Mouse (Mus musculus) heart, adult 2 months (tissue): ENCODE measurements around the gene Eml1. TPM values are rescaled to one million over a fixed set of nuclear protein-coding genes. Genes with fewer than 3 reads are reported as not detected.

Experiments used
- DNase-seq, 2 experiments: peaks; one replicate each; pipeline ENCODE4 v3.0.0; 2021
- H3K27ac ChIP-seq: fragments of 200-600 bp; 2 replicates; pipeline ENCODE4 v1.8.1; 2022
- H3K27me3 ChIP-seq: fragments of 200-500 bp; 2 replicates; pipeline ENCODE4 v1.6.1; 2012; ENCODE audit warnings: mild to moderate bottlenecking, low read length, inconsistent platforms, mixed read lengths; ENCODE audit not compliant: control insufficient read depth, insufficient read depth
- H3K36me3 ChIP-seq: fragments of 200-500 bp; 2 replicates; pipeline ENCODE4 v1.6.1; 2012; ENCODE audit warnings: low read length, inconsistent platforms; ENCODE audit not compliant: control insufficient read depth, insufficient read depth
- H3K4me1 ChIP-seq: fragments of 200-500 bp; 2 replicates; pipeline ENCODE4 v1.6.1; 2011; ENCODE audit warnings: low read length; ENCODE audit not compliant: control insufficient read depth, insufficient read depth
- H3K4me3 ChIP-seq: fragments of 200-600 bp; 2 replicates; pipeline ENCODE4 v1.8.1; 2022
- H3K79me2 ChIP-seq: fragments of 200-500 bp; replicated peaks from 2 replicates; pipeline ENCODE4 v1.6.1; 2012; ENCODE audit warnings: mild to moderate bottlenecking, inconsistent platforms, low read length, moderate library complexity, mixed read lengths; ENCODE audit not compliant: control insufficient read depth, insufficient read depth
- H3K9ac ChIP-seq: fragments of 200-500 bp; 2 replicates; pipeline ENCODE4 v1.6.1; 2012; ENCODE audit warnings: low read depth, mild to moderate bottlenecking, control low read depth, inconsistent platforms, low read length, mixed read lengths
- CTCF ChIP-seq: fragments of 200-600 bp; IDR thresholded peaks from 2 replicates; pipeline ENCODE4 v1.8.1; 2022; ENCODE audit warnings: antibody characterized with exemption, mild to moderate bottlenecking, moderate library complexity
- EP300 ChIP-seq: fragments of 200-500 bp; IDR thresholded peaks from 2 replicates; pipeline ENCODE4 v1.6.1; 2011; ENCODE audit warnings: low read depth, low read length, control low read depth; ENCODE audit not compliant: insufficient read depth
- POLR2A ChIP-seq: fragments of 200-500 bp; IDR thresholded peaks from 2 replicates; pipeline ENCODE4 v1.6.1; 2011; ENCODE audit warnings: mild to moderate bottlenecking, low read depth, low read length, control low read depth; ENCODE audit not compliant: insufficient read depth
- WGBS: fragments of 180-500 bp; shearing (Covaris S2); methylation state at CpG from one replicate; pipeline ENCODE4 v1.1.7; 2018; 5-methylcytosine and 5-hydroxymethylcytosine counted together
- intact Hi-C: fragments of 180-260 bp; cut with DNase I; formaldehyde crosslinking; loops from one replicate; pipeline ENCODE4 v1.15.1; 2025
- polyA plus RNA-seq: library from polyadenylated mRNA; depleted of rRNA; stranded (reverse); fragments of >200 nt; gene quantifications from 2 replicates; pipeline ENCODE4 v1.2.3, GENCODE M21; 2012
- total RNA-seq, 2 experiments: library from RNA; stranded (reverse); gene quantifications; 2 replicates each; pipeline ENCODE4 v1.2.3; 2021

The Eml1 gene
- total and polyA plus RNA-seq, 3 experiments: 68.7 to 84.7 (median 73.5) TPM

- Histone ChIP-seq H3K27me3 (no peaks in the 10 kb centered on the region), H3K9ac (no peak overlapping the region), H3K36me3 (no peaks in the 10 kb centered on the region), H3K27ac (no peak overlapping the region), H3K79me2 (peaks cover 4% of the 10 kb centered on the region), H3K4me3 (no peak overlapping the region), H3K4me1 (peaks cover 10% of the 10 kb centered on the region)
- 89% methylated on average over 6 of the region's 6 CpGs for WGBS
- intact Hi-C loops: no loop called here
- TF ChIP-seq POLR2A (no peak), EP300 (no peak), CTCF (no peak)
- no peak for DNase-seq
These were observed 61.0 kb downstream of the Eml1 start for GRCm38 (mm10) chr12:108431714-108432113.

GRCm38 (mm10) chr12:108432578-108432977 is 61.8 kb downstream of the Eml1 start:
- 71% methylated on average over 5 of the region's 5 CpGs for WGBS
- no peak overlapping the region for H3K9ac ChIP-seq
- peaks cover 16% of the 10 kb centered on the region for H3K4me1 ChIP-seq
- TF ChIP-seq EP300: no peak
- no peak for TF ChIP-seq CTCF
- TF ChIP-seq POLR2A: no peak
- no peaks in the 10 kb centered on the region for H3K36me3 ChIP-seq
- no peak for DNase-seq
- peaks cover 4% of the 10 kb centered on the region for H3K79me2 ChIP-seq
- no peak overlapping the region for H3K27ac ChIP-seq
- intact Hi-C loops: no loop called here
- no peaks in the 10 kb centered on the region for H3K27me3 ChIP-seq
- no peak overlapping the region for H3K4me3 ChIP-seq

- Histone ChIP-seq H3K27me3 (no peaks in the 10 kb centered on the region), H3K4me3 (no peak overlapping the region), H3K36me3 (no peaks in the 10 kb centered on the region), H3K79me2 (peaks cover 4% of the 10 kb centered on the region), H3K9ac (no peak overlapping the region), H3K27ac (no peak overlapping the region), H3K4me1 (peaks cover 18% of the 10 kb centered on the region)
- TF ChIP-seq CTCF (no peak), EP300 (no peak)
- no peak for DNase-seq
- intact Hi-C loops: no loop called here
- 79% methylated on average over 16 of the region's 16 CpGs for WGBS
These were observed 62.3 kb downstream of the Eml1 start for GRCm38 (mm10) chr12:108433030-108433429.

GRCm38 (mm10) chr12:108433498-108433897 is 62.7 kb downstream of the Eml1 start:
- H3K4me3 ChIP-seq: no peak overlapping the region
- no peak overlapping the region for H3K27ac ChIP-seq
- H3K27me3 ChIP-seq: no peaks in the 10 kb centered on the region
- 63% methylated on average over 10 of the region's 10 CpGs for WGBS
- DNase-seq: peak in 1 of 2 experiments; percentile 32
- intact Hi-C loops: no loop called here
- TF ChIP-seq CTCF (no peak), POLR2A (no peak), EP300 (no peak)
- H3K79me2 ChIP-seq: peaks cover 3% of the 10 kb centered on the region
- H3K4me1 ChIP-seq: peaks cover 18% of the 10 kb centered on the region
- no peak overlapping the region for H3K9ac ChIP-seq
- H3K36me3 ChIP-seq: no peaks in the 10 kb centered on the region

GRCm38 (mm10) chr12:108435444-108436015 is 64.8 kb downstream of the Eml1 start:
- no peak for DNase-seq
- intact Hi-C loops: no loop called here
- TF ChIP-seq CTCF (no peak), POLR2A (no peak), EP300 (no peak)
- no peaks in the 10 kb centered on the region for H3K36me3 ChIP-seq
- H3K4me1 ChIP-seq: peaks cover 18% of the 10 kb centered on the region
- H3K9ac ChIP-seq: no peak overlapping the region
- H3K27me3 ChIP-seq: no peaks in the 10 kb centered on the region
- H3K79me2 ChIP-seq: peaks cover 2% of the 10 kb centered on the region
- no peak overlapping the region for H3K4me3 ChIP-seq
- WGBS: 53% methylated on average over 12 of the region's 12 CpGs
- H3K27ac ChIP-seq: peak overlapping the region; percentile 66; the same call in 1 of the 2 replicates

- WGBS: 46% methylated on average over 24 of the region's 24 CpGs
- no peak overlapping the region for H3K4me3 ChIP-seq
- DNase-seq: peak; percentile 51 to 59
- TF ChIP-seq CTCF (no peak), EP300 (no peak), POLR2A (no peak)
- peaks cover 18% of the 10 kb centered on the region for H3K4me1 ChIP-seq
- intact Hi-C loops: no loop called here
- no peaks in the 10 kb centered on the region for H3K36me3 ChIP-seq
- no peaks in the 10 kb centered on the region for H3K27me3 ChIP-seq
- H3K27ac ChIP-seq: peak overlapping the region; percentile 66
- peak overlapping the region; percentile 9 for H3K9ac ChIP-seq
- H3K79me2 ChIP-seq: peaks cover 2% of the 10 kb centered on the region
These were observed 65.5 kb downstream of the Eml1 start for GRCm38 (mm10) chr12:108436029-108436923.
